21 mouse cellular contexts compared by ENCODE assay signal in genomic region chr9:37104249-37104648, GRCm38 (mm10). TPM values are rescaled to one million over a fixed set of nuclear protein-coding genes. Genes with fewer than 3 reads are reported as not detected.
"Had no signal": no experiment of that assay in that cellular context is flagged by ENCODE, and none has a peak within 500 bp of the region (broad histone marks: within the 10 kb centered on the region; RNA-seq: fewer than 3 reads in every experiment).

No protein-coding gene starts in this region.

- ATAC-seq: intestine, embryonic 16.5 days; liver, postnatal 0 days; lung, postnatal 0 days had no signal

- H3K4me2 ChIP-seq: limb, embryonic 12.5 days; limb, embryonic 15.5 days; liver, embryonic 11.5 days; lung, embryonic 14.5 days; neural tube, embryonic 13.5 days; stomach, embryonic 15.5 days had no signal

- DNase-seq: kidney, adult 18-20 months; kidney, adult 9 months; kidney, postnatal 14 days; kidney, postnatal 4 days; left cerebral cortex, postnatal 4 days; liver, postnatal 0 days; lung, embryonic 14.5 days; retina, postnatal 1 day; right cerebral cortex, postnatal 25 days; spleen, adult 18-20 months; thymus, postnatal 14 days; thymus, postnatal 4 days had no signal

- H3K9ac ChIP-seq: limb, embryonic 12.5 days; limb, embryonic 15.5 days; liver, embryonic 14.5 days; liver, postnatal 0 days; lung, embryonic 14.5 days; neural tube, embryonic 13.5 days; stomach, embryonic 15.5 days had no signal

- H3K9me3 ChIP-seq: limb, embryonic 12.5 days; limb, embryonic 15.5 days; neural tube, embryonic 13.5 days; stomach, embryonic 15.5 days had no signal

- H3K4me3 ChIP-seq: limb, embryonic 12.5 days; limb, embryonic 15.5 days; neural tube, embryonic 13.5 days; stomach, embryonic 15.5 days had no signal

- H3K27ac ChIP-seq: limb, embryonic 12.5 days; limb, embryonic 15.5 days; liver, embryonic 14.5 days; macrophage; neural tube, embryonic 13.5 days; stomach, embryonic 15.5 days had no signal

- H3K27me3 ChIP-seq: limb, embryonic 15.5 days; neural tube, embryonic 13.5 days; stomach, embryonic 15.5 days had no signal

- H3K36me3 ChIP-seq: limb, embryonic 12.5 days; limb, embryonic 15.5 days; neural tube, embryonic 13.5 days; stomach, embryonic 15.5 days had no signal

RNA-seq across cellular contexts. Expression of gene Pknox2, which starts 43.0 kb away (rescaled TPM):
- polyA plus RNA-seq: macrophage had no signal
